Mouse (Mus musculus): ENCODE data around the gene Fzd9. TPM values are rescaled to one million over a fixed set of nuclear protein-coding genes. Genes with fewer than 3 reads are reported as not detected.

Fzd9 gene
- total RNA-seq, 2 experiments from 2014 or later = 11.0 to 12.3 TPM

Small RNA genes lying within 50 kb of the gene (microRNA-seq; reads per million reads assigned to microRNA genes)
- gene Gm25315 = 0 reads per million in 2 experiments

Other genes starting within 250 kb of the Fzd9 start
- 10 to 100 TPM; 39.3 to 40.4 TPM for gene Abhd11, start 242.1 kb downstream of the Fzd9 start, total RNA-seq (2021)
- 100 to 1,000 TPM; 157 to 160 TPM for gene Stx1a, start 227.7 kb downstream of the Fzd9 start, total RNA-seq (2021)
- gene Dnajc30, start 187.0 kb downstream of the Fzd9 start, total RNA-seq (2021) = 10 to 100 TPM; 37.0 to 37.4 TPM
- 10 to 100 TPM; 49.4 to 51.6 TPM for gene Bud23, start 186.3 kb downstream of the Fzd9 start, total RNA-seq (2021)
- 10 to 100 TPM; 27.5 to 28.2 TPM for gene Vps37d, start 173.0 kb downstream of the Fzd9 start, total RNA-seq (2021)
- 1 to 10 TPM; 3.2 to 5.8 TPM for gene Mlxipl, start 161.3 kb downstream of the Fzd9 start, total RNA-seq (2021)
- 10 to 100 TPM; 24.5 to 26.2 TPM for gene Tbl2, start 101.6 kb downstream of the Fzd9 start, total RNA-seq (2021)
- gene Bcl7b, start 82.9 kb downstream of the Fzd9 start, total RNA-seq (2021) = 10 to 100 TPM; 34.1 to 38.3 TPM
- gene Baz1b, start 64.0 kb downstream of the Fzd9 start, total RNA-seq (2021) = 10 to 100 TPM; 54.6 to 55.2 TPM
- gene Fkbp6, start 98.8 kb upstream of the Fzd9 start, total RNA-seq (2021) = not detected
- not detected for gene Trim50, start 102.1 kb upstream of the Fzd9 start, total RNA-seq (2021)
- 10 to 100 TPM; 18.8 to 23.9 TPM for gene Nsun5, start 118.7 kb upstream of the Fzd9 start, total RNA-seq (2021)
- gene Pom121, start 143.3 kb upstream of the Fzd9 start, total RNA-seq (2021) = 10 to 100 TPM; 46.1 to 48.1 TPM

Data from layer of hippocampus, postnatal 14 days (tissue).